Mouse (Mus musculus): ENCODE measurements around the gene Phf14. TPM values are rescaled to one million over a fixed set of nuclear protein-coding genes. Genes with fewer than 3 reads are reported as not detected.

Phf14 gene
- polyA plus RNA-seq, 1 experiment from 2014 or later = 94.4 TPM

- Histone ChIP-seq H3K4me1 (ENCODE audit: control insufficient read depth, insufficient read depth, low read length) (0 out of 2 replicates have a peak, but pooled peaks cover under 1% of the 10 kb centered on the region), H3K9me3 (ENCODE audit: control insufficient read depth, low read length) (no peaks in the 10 kb centered on the region), H3K36me3 (ENCODE audit: control insufficient read depth, insufficient read depth, low read length) (no peaks in the 10 kb centered on the region), H3K4me2 (no peak overlapping the region), H3K27me3 (ENCODE audit: control insufficient read depth, insufficient read depth, low read length) (no peaks in the 10 kb centered on the region), H3K27ac (ENCODE audit: low read depth, low read length) (no peak overlapping the region), H3K4me3 (ENCODE audit: low read depth, low read length) (no peak overlapping the region), H3K9ac (ENCODE audit: low read length) (no peak overlapping the region)
- 91% methylated on average over 5 of the region's 5 CpGs for WGBS
- ATAC-seq (ENCODE audit: low FRiP score) (no peak), DNase-seq (ENCODE audit: low spot score, missing footprints) (no peak)
Measured at GRCm38 (mm10) chr6:12084721-12085120, 177.1 kb downstream of the Phf14 start.

GRCm38 (mm10) chr6:12089439-12089992, 181.9 kb downstream of the Phf14 start:
- no peak for ATAC-seq (ENCODE audit: low FRiP score)
- H3K27ac ChIP-seq (ENCODE audit: low read depth, low read length) = no peak overlapping the region

GRCm38 (mm10) chr6:12095716-12096115, 188.1 kb downstream of the Phf14 start:
- Histone ChIP-seq H3K4me3 (ENCODE audit: low read depth, low read length) (no peak overlapping the region), H3K4me2 (no peak overlapping the region), H3K36me3 (ENCODE audit: control insufficient read depth, insufficient read depth, low read length) (no peaks in the 10 kb centered on the region), H3K27me3 (ENCODE audit: control insufficient read depth, insufficient read depth, low read length) (no peaks in the 10 kb centered on the region), H3K9me3 (ENCODE audit: control insufficient read depth, low read length) (no peaks in the 10 kb centered on the region; the same call in 1 of the 2 replicates), H3K27ac (ENCODE audit: low read depth, low read length) (no peak overlapping the region), H3K4me1 (ENCODE audit: control insufficient read depth, insufficient read depth, low read length) (no peaks in the 10 kb centered on the region), H3K9ac (ENCODE audit: low read length) (no peak overlapping the region)
- ATAC-seq (ENCODE audit: low FRiP score) (no peak), DNase-seq (ENCODE audit: low spot score, missing footprints) (no peak)
- WGBS = 93% methylated on average over 1 of the region's 1 CpGs

More at GRCm38 (mm10) chr6:12089439-12089992, 181.9 kb downstream of the Phf14 start:
- H3K4me1 ChIP-seq (ENCODE audit: control insufficient read depth, insufficient read depth, low read length) = 0 out of 2 replicates have a peak, but pooled peaks cover 2% of the 10 kb centered on the region
- H3K4me3 ChIP-seq (ENCODE audit: low read depth, low read length) = no peak overlapping the region
- WGBS = 56% methylated on average over 3 of the region's 3 CpGs
- DNase-seq (ENCODE audit: low spot score, missing footprints) = no peak
- no peaks in the 10 kb centered on the region for H3K9me3 ChIP-seq (ENCODE audit: control insufficient read depth, low read length)
- H3K27me3 ChIP-seq (ENCODE audit: control insufficient read depth, insufficient read depth, low read length) = no peaks in the 10 kb centered on the region
- no peak overlapping the region for H3K4me2 ChIP-seq
- no peak overlapping the region for H3K9ac ChIP-seq (ENCODE audit: low read length)
- no peaks in the 10 kb centered on the region for H3K36me3 ChIP-seq (ENCODE audit: control insufficient read depth, insufficient read depth, low read length)

- Histone ChIP-seq H3K9me3 (ENCODE audit: control insufficient read depth, low read length) (no peaks in the 10 kb centered on the region; the same call in 1 of the 2 replicates), H3K4me3 (ENCODE audit: low read depth, low read length) (no peak overlapping the region), H3K27ac (ENCODE audit: low read depth, low read length) (no peak overlapping the region), H3K4me1 (ENCODE audit: control insufficient read depth, insufficient read depth, low read length) (no peaks in the 10 kb centered on the region), H3K9ac (ENCODE audit: low read length) (no peak overlapping the region), H3K27me3 (ENCODE audit: control insufficient read depth, insufficient read depth, low read length) (no peaks in the 10 kb centered on the region), H3K4me2 (peak overlapping the region; percentile 2; the same call in 1 of the 2 replicates), H3K36me3 (ENCODE audit: control insufficient read depth, insufficient read depth, low read length) (no peaks in the 10 kb centered on the region)
- DNase-seq (ENCODE audit: low spot score, missing footprints) (no peak), ATAC-seq (ENCODE audit: low FRiP score) (peak; percentile 57; the same call in 1 of the 2 replicates)
- 53% methylated on average over 4 of the region's 4 CpGs for WGBS
Measured at GRCm38 (mm10) chr6:12097125-12097524, 189.5 kb downstream of the Phf14 start.

- Histone ChIP-seq H3K36me3 (ENCODE audit: control insufficient read depth, insufficient read depth, low read length) (no peaks in the 10 kb centered on the region), H3K4me2 (no peak overlapping the region), H3K4me1 (ENCODE audit: control insufficient read depth, insufficient read depth, low read length) (no peaks in the 10 kb centered on the region), H3K27ac (ENCODE audit: low read depth, low read length) (no peak overlapping the region), H3K27me3 (ENCODE audit: control insufficient read depth, insufficient read depth, low read length) (no peaks in the 10 kb centered on the region), H3K9me3 (ENCODE audit: control insufficient read depth, low read length) (no peaks in the 10 kb centered on the region), H3K4me3 (ENCODE audit: low read depth, low read length) (no peak overlapping the region), H3K9ac (ENCODE audit: low read length) (no peak overlapping the region)
- DNase-seq (ENCODE audit: low spot score, missing footprints) (no peak), ATAC-seq (ENCODE audit: low FRiP score) (no peak)
- 72% methylated on average over 4 of the region's 4 CpGs for WGBS
Measured at GRCm38 (mm10) chr6:12105144-12105543, 197.5 kb downstream of the Phf14 start.

GRCm38 (mm10) chr6:12107326-12107725, 199.7 kb downstream of the Phf14 start:
- H3K9ac ChIP-seq (ENCODE audit: low read length) = no peak overlapping the region
- no peak for DNase-seq (ENCODE audit: low spot score, missing footprints)
- 72% methylated on average over 10 of the region's 10 CpGs for WGBS
- no peaks in the 10 kb centered on the region for H3K9me3 ChIP-seq (ENCODE audit: control insufficient read depth, low read length)
- no peak overlapping the region for H3K27ac ChIP-seq (ENCODE audit: low read depth, low read length)
- H3K4me2 ChIP-seq = no peak overlapping the region
- no peak overlapping the region for H3K4me3 ChIP-seq (ENCODE audit: low read depth, low read length)
- ATAC-seq (ENCODE audit: low FRiP score) = no peak
- H3K36me3 ChIP-seq (ENCODE audit: control insufficient read depth, insufficient read depth, low read length) = no peaks in the 10 kb centered on the region
- no peaks in the 10 kb centered on the region for H3K4me1 ChIP-seq (ENCODE audit: control insufficient read depth, insufficient read depth, low read length)
- H3K27me3 ChIP-seq (ENCODE audit: control insufficient read depth, insufficient read depth, low read length) = no peaks in the 10 kb centered on the region

- H3K4me1 ChIP-seq (ENCODE audit: control insufficient read depth, insufficient read depth, low read length) = no peaks in the 10 kb centered on the region
- no peak overlapping the region for H3K9ac ChIP-seq (ENCODE audit: low read length)
- H3K4me3 ChIP-seq (ENCODE audit: low read depth, low read length) = no peak overlapping the region
- no peaks in the 10 kb centered on the region for H3K27me3 ChIP-seq (ENCODE audit: control insufficient read depth, insufficient read depth, low read length)
- no peak overlapping the region for H3K27ac ChIP-seq (ENCODE audit: low read depth, low read length)
- DNase-seq (ENCODE audit: low spot score, missing footprints) = no peak
- ATAC-seq (ENCODE audit: low FRiP score) = no peak
- no peaks in the 10 kb centered on the region for H3K36me3 ChIP-seq (ENCODE audit: control insufficient read depth, insufficient read depth, low read length)
- no peak overlapping the region for H3K4me2 ChIP-seq
- WGBS = 18% methylated on average over 8 of the region's 8 CpGs
- H3K9me3 ChIP-seq (ENCODE audit: control insufficient read depth, low read length) = no peaks in the 10 kb centered on the region
Measured at GRCm38 (mm10) chr6:12107786-12108185, 200.2 kb downstream of the Phf14 start.

GRCm38 (mm10) chr6:12116926-12117818, 209.6 kb downstream of the Phf14 start:
- peaks cover 7% of the 10 kb centered on the region; the same call in 1 of the 2 replicates for H3K4me1 ChIP-seq (ENCODE audit: control insufficient read depth, insufficient read depth, low read length)
- no peak overlapping the region for H3K27ac ChIP-seq (ENCODE audit: low read depth, low read length)
- H3K4me2 ChIP-seq = no peak overlapping the region
- no peak overlapping the region for H3K4me3 ChIP-seq (ENCODE audit: low read depth, low read length)
- H3K9me3 ChIP-seq (ENCODE audit: control insufficient read depth, low read length) = no peaks in the 10 kb centered on the region
- DNase-seq (ENCODE audit: low spot score, missing footprints) (peak; percentile 85), ATAC-seq (ENCODE audit: low FRiP score) (peak; percentile 38; the same call in 1 of the 2 replicates)
- 49% methylated on average over 11 of the region's 11 CpGs for WGBS
- H3K27me3 ChIP-seq (ENCODE audit: control insufficient read depth, insufficient read depth, low read length) = no peaks in the 10 kb centered on the region
- no peaks in the 10 kb centered on the region for H3K36me3 ChIP-seq (ENCODE audit: control insufficient read depth, insufficient read depth, low read length)
- no peak overlapping the region for H3K9ac ChIP-seq (ENCODE audit: low read length)

All from midbrain, embryonic 11.5 days (tissue).